Mouse (Mus musculus): ENCODE results near the gene Grm8.
A peak's percentile ranks its signal among the peaks of the same experiment; 100 is the strongest.

Gene Grm8

GRCm38 (mm10) chr6:28135001-28135401 is at the start of gene Grm8:
Gene Grm8 (minus strand): TSS chr6:28135178.
- peak; percentile 8 for DNase-seq

GRCm38 (mm10) chr6:28169851-28170539 is 35.0 kb upstream of the Grm8 start:
- DNase-seq: no peak

GRCm38 (mm10) chr6:28160399-28160798 is 25.4 kb upstream of the Grm8 start:
- DNase-seq: no peak

GRCm38 (mm10) chr6:28146445-28146844 is 11.5 kb upstream of the Grm8 start:
- no peak for DNase-seq

GRCm38 (mm10) chr6:28142332-28142731 is 7.4 kb upstream of the Grm8 start:
- DNase-seq: no peak

- peak; percentile 85 for DNase-seq
These were observed 644 bp upstream of the Grm8 start for GRCm38 (mm10) chr6:28135411-28136233.

- no peak for DNase-seq
These were observed 652 bp downstream of the Grm8 start for GRCm38 (mm10) chr6:28134251-28134801.

- no peak for DNase-seq
These were observed 1.5 kb downstream of the Grm8 start for GRCm38 (mm10) chr6:28133206-28134063.

- no peak for DNase-seq
These were observed 2.9 kb downstream of the Grm8 start for GRCm38 (mm10) chr6:28132056-28132455.

- DNase-seq: no peak
These were observed 6.1 kb downstream of the Grm8 start for GRCm38 (mm10) chr6:28128871-28129270.

GRCm38 (mm10) chr6:28115519-28115918 is 19.5 kb downstream of the Grm8 start:
- DNase-seq: no peak

GRCm38 (mm10) chr6:28114916-28115315 is 20.1 kb downstream of the Grm8 start:
- no peak for DNase-seq

- no peak for DNase-seq
These were observed 23.4 kb downstream of the Grm8 start for GRCm38 (mm10) chr6:28111551-28111950.

- no peak for DNase-seq
These were observed 32.2 kb downstream of the Grm8 start for GRCm38 (mm10) chr6:28102608-28103316.

- no peak for DNase-seq
These were observed 35.0 kb downstream of the Grm8 start for GRCm38 (mm10) chr6:28100001-28100400.

- DNase-seq: no peak
These were observed 42.5 kb downstream of the Grm8 start for GRCm38 (mm10) chr6:28092511-28092910.

GRCm38 (mm10) chr6:28091836-28092235 is 43.1 kb downstream of the Grm8 start:
- no peak for DNase-seq

GRCm38 (mm10) chr6:28090981-28091380 is 44.0 kb downstream of the Grm8 start:
- no peak for DNase-seq

- DNase-seq: no peak
These were observed 59.4 kb downstream of the Grm8 start for GRCm38 (mm10) chr6:28075534-28075933.

GRCm38 (mm10) chr6:28074470-28074869 is 60.5 kb downstream of the Grm8 start:
- no peak for DNase-seq

- no peak for DNase-seq
These were observed 83.0 kb downstream of the Grm8 start for GRCm38 (mm10) chr6:28051966-28052365.

GRCm38 (mm10) chr6:28042339-28042738 is 92.6 kb downstream of the Grm8 start:
- no peak for DNase-seq

Data from kidney, postnatal 14 days (tissue).